Mouse (Mus musculus) forebrain, embryonic 14.5 days (tissue): ENCODE data around the gene 1700016D06Rik. TPM values are rescaled to one million over a fixed set of nuclear protein-coding genes. Genes with fewer than 3 reads are reported as not detected.

Experiments used
- ATAC-seq: fragments of 200-750 bp; cut with Nextera tagmentation; 2 replicates; pipeline ENCODE4 v1.8.0; 2017; ENCODE audit warnings: mild to moderate bottlenecking, moderate library complexity
- DNase-seq: peaks from one replicate; pipeline ENCODE4 v3.0.0-alpha.2; 2015; ENCODE audit warnings: low spot score
- H3K27ac ChIP-seq: fragments of 300-500 bp; sonication (generic); 2 replicates; pipeline ENCODE4 v1.5.1; 2014; ENCODE audit warnings: low read depth, mild to moderate bottlenecking, control low read depth, low read length, moderate library complexity
- H3K27me3 ChIP-seq: fragments of 300-500 bp; sonication (generic); replicated peaks from 2 replicates; pipeline ENCODE4 v1.6.1; 2014; ENCODE audit warnings: low read length, control low read depth, mixed read lengths; ENCODE audit not compliant: control insufficient read depth, insufficient read depth
- H3K36me3 ChIP-seq: fragments of 300-500 bp; sonication (generic); 2 replicates; pipeline ENCODE4 v1.6.1; 2014; ENCODE audit warnings: low read length, control low read depth; ENCODE audit not compliant: control insufficient read depth, insufficient read depth
- H3K4me1 ChIP-seq: fragments of 300-500 bp; sonication (generic); 2 replicates; pipeline ENCODE4 v1.6.1; 2014; ENCODE audit warnings: antibody characterized with exemption, low read length, control low read depth; ENCODE audit not compliant: control insufficient read depth, insufficient read depth
- H3K4me2 ChIP-seq: fragments of 300-500 bp; sonication (generic); 2 replicates; pipeline ENCODE4 v1.6.1; 2014; ENCODE audit warnings: mild to moderate bottlenecking, control low read depth, low read length
- H3K4me3 ChIP-seq: fragments of 300-500 bp; sonication (generic); 2 replicates; pipeline ENCODE4 v1.5.1; 2014; ENCODE audit warnings: low read depth, low read length, control low read depth
- H3K9ac ChIP-seq: fragments of 300-500 bp; sonication (generic); 2 replicates; pipeline ENCODE4 v1.6.1; 2014; ENCODE audit warnings: mild to moderate bottlenecking, low read length, control low read depth, moderate library complexity
- H3K9me3 ChIP-seq: fragments of 300-500 bp; sonication (generic); replicated peaks from 2 replicates; pipeline ENCODE4 v1.6.1; 2016; ENCODE audit warnings: low read length, control low read depth, mixed read lengths; ENCODE audit not compliant: control insufficient read depth
- WGBS: fragments of 180-500 bp; shearing (Covaris S2); extraction: QIAGEN DNeasy Blood & Tissue Kit; methylation state at CpG from one replicate; pipeline ENCODE4 v1.1.7; 2014; 5-methylcytosine and 5-hydroxymethylcytosine counted together
- polyA plus RNA-seq: library from polyadenylated mRNA; unstranded; fragments of >200 nt; fragmentation: Nextera tagmentation; extraction: Ambion mirVana; gene quantifications from 2 replicates; pipeline ENCODE4 v1.2.1, GENCODE M21; 2014

Gene 1700016D06Rik
- not detected in 2 replicates for polyA plus RNA-seq

DNA sequence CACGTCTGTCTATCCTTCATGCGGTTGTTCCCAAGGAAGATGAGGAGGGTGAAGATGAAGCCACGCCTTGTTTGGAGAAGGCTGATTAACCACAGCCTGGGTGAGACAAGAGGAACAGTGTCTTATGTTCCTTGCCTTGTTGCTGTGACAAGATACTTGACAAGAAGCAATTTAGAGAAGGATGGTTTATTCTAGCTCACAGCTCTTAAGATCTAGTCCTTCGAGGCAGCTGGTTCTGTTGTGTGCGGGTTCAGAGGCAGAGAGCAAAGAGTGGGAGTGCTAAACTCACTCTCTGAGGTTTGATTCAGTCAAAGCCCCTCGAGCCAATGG is at the start of gene 1700016D06Rik:
1700016D06Rik (minus strand) TSS at position 31 of the 330 bp plus-strand sequence.
- Histone ChIP-seq H3K36me3 (no peaks in the 10 kb centered on the region), H3K9me3 (no peaks in the 10 kb centered on the region), H3K4me1 (no peaks in the 10 kb centered on the region), H3K9ac (peak within 1 kb of the TSS; percentile 50; the same call in 1 of the 2 replicates), H3K27me3 (no peaks in the 10 kb centered on the region), H3K4me2 (peak within 1 kb of the TSS; percentile 43), H3K27ac (no peak within 1 kb of the TSS), H3K4me3 (peak within 1 kb of the TSS; percentile 16; the same call in 1 of the 2 replicates)
- ATAC-seq (no peak), DNase-seq (no peak)
- WGBS, result 70% methylated on average over 6 of the region's 6 CpGs

DNA sequence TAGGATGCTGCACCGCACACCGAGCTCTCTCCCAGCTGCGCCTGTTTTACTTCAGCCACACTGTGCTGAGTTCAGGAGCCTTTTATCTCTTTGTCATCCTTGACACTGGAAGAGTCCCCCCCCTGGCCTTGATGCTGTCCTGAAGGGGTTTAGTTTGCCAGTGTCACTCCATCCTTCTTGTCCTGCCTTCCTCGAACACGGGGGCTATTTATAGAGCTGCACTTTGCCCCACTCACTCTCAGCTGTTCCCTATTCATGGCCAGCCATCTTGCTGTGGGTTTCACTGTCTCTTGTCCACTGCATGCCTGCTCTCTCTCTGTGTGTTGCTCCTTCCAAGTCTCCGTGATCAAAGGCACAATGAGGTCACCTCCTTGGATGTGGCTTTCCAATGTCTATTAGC is 48.6 kb upstream of the 1700016D06Rik start:
- Histone ChIP-seq H3K27ac (no peak overlapping the region), H3K4me1 (no peaks in the 10 kb centered on the region), H3K4me2 (no peak overlapping the region), H3K4me3 (no peak overlapping the region), H3K27me3 (no peaks in the 10 kb centered on the region), H3K36me3 (no peaks in the 10 kb centered on the region), H3K9ac (no peak overlapping the region), H3K9me3 (no peaks in the 10 kb centered on the region)
- 74% methylated on average over 6 of the region's 6 CpGs for WGBS
- ATAC-seq (no peak), DNase-seq (no peak)

DNA sequence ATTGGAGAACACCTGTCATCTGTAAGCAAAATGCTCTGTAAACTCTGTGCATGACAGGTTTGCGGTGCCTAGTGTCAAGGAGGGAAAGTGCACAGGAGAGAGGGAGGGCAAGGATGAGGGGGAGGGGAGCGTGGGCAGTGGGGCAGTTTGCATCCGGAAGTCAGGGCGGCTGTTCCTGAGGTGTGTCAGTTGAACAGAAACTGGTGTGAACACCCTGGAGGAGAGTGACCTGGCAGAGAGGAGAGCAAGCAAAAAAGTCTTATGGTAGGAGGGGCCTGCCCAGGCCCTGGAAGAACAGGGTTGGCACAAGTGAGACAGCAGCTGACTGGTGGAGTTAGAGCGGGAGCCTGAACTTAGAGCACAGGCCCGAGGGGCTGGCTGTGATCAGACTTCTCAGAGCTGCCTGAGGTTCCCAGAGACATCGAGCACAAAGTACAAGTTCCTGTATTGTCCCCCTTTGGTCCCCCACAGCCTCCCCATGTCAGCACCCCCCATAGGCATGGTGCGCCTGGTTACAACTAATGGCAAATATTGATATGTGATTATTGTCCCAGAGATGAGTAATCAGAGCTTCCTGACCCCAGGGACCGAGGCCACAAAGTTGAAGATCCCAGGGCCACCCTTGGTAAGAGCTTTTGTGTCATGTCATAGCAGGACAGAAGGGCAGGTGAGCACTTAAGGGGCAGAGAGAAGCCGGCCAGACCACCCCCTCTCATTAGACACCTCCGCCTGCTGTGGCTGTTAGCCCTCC is 46.2 kb upstream of the 1700016D06Rik start:
- Histone ChIP-seq H3K9me3 (no peaks in the 10 kb centered on the region), H3K4me3 (no peak overlapping the region), H3K4me1 (no peaks in the 10 kb centered on the region), H3K4me2 (no peak overlapping the region), H3K36me3 (no peaks in the 10 kb centered on the region), H3K27me3 (no peaks in the 10 kb centered on the region), H3K9ac (no peak overlapping the region), H3K27ac (no peak overlapping the region)
- no peak for DNase-seq
- 90% methylated on average over 11 of the region's 11 CpGs for WGBS
- ATAC-seq, result no peak

DNA sequence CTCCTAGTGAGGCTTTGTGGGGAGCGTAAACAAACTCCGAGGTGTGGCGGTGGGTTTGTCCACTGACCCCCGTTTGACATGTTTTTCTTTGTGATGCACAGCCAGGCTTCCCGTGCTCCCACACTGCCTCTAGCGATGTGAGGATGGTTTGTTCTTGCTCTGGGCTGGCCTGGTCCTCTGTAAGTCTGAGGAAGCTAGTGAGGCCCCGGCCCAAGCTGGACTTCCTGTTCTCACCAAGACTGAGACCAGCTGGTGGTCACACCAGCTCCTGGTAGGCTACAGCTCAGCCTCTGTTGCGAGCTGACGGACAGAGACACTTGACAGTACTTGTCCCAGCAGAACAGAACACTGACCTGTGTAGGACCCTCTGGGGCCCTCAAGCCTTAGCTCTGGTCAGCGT is 42.7 kb upstream of the 1700016D06Rik start:
- DNase-seq, result no peak
- WGBS, result 82% methylated on average over 10 of the region's 10 CpGs

DNA sequence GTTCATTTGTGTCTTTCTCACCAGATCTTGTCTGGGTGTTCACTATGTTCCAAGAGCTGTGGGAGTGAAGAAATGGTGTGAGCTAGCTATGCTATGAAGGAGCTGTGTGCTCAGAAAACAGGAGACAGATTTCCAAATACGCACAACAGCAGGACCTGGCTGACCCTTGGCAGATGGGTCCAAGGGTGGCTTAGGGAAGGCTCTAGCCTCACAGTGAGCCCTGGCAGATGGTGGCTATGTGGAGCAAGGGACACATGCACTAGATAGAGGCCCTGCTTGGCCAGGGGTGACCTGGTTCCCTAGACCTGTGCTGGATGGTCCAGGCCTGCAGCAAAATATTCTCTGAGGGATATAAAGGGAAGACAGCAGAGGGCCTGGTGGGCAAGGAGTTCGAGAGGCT is 40.0 kb upstream of the 1700016D06Rik start:
- Histone ChIP-seq H3K36me3 (peaks cover 38% of the 10 kb centered on the region), H3K9ac (no peak overlapping the region), H3K4me1 (no peaks in the 10 kb centered on the region), H3K27ac (no peak overlapping the region), H3K4me3 (no peak overlapping the region), H3K9me3 (no peaks in the 10 kb centered on the region), H3K4me2 (no peak overlapping the region), H3K27me3 (no peaks in the 10 kb centered on the region)
- no peak for DNase-seq
- no peak for ATAC-seq
- WGBS, result 96% methylated on average over 2 of the region's 2 CpGs

More for the DNA sequence above, 42.7 kb upstream of the 1700016D06Rik start:
- H3K36me3 ChIP-seq, result peaks cover 22% of the 10 kb centered on the region
- no peak overlapping the region for H3K27ac ChIP-seq
- no peak for ATAC-seq
- no peaks in the 10 kb centered on the region for H3K9me3 ChIP-seq
- H3K4me1 ChIP-seq, result no peaks in the 10 kb centered on the region
- no peak overlapping the region for H3K4me2 ChIP-seq
- H3K27me3 ChIP-seq, result no peaks in the 10 kb centered on the region
- H3K9ac ChIP-seq, result no peak overlapping the region
- no peak overlapping the region for H3K4me3 ChIP-seq

- WGBS, result 85% methylated on average over 5 of the region's 5 CpGs
- H3K4me3 ChIP-seq, result no peak overlapping the region
- H3K27me3 ChIP-seq, result no peaks in the 10 kb centered on the region
- no peak overlapping the region for H3K4me2 ChIP-seq
- ATAC-seq (no peak), DNase-seq (no peak)
- H3K27ac ChIP-seq, result no peak overlapping the region
- no peak overlapping the region for H3K9ac ChIP-seq
- H3K4me1 ChIP-seq, result no peaks in the 10 kb centered on the region
- no peaks in the 10 kb centered on the region for H3K9me3 ChIP-seq
- H3K36me3 ChIP-seq, result peaks cover 53% of the 10 kb centered on the region
Observed at GRCm38 (mm10) chr8:11739082-11739481, 38.2 kb upstream of the 1700016D06Rik start.

DNA sequence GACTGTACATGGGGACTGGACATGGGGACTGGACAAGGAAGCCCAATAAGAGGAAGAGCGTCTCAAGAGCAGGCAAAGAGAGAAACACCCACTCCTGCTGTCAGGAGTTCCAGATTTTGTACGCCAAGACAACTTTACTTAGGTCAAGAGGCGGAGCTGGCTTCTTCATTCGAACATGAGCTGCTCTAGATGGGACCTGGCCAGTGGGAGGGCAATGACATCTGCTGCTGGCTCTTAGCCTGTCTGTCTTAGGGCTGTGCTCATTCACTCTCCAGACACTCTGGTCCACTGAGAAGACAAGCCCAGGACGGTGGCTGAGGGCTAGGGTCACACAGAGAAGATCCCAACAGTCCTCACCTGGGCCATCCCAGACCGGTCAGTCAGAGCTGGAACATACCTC is 36.2 kb upstream of the 1700016D06Rik start:
- H3K4me2 ChIP-seq, result no peak overlapping the region
- H3K9ac ChIP-seq, result no peak overlapping the region
- DNase-seq (no peak), ATAC-seq (no peak)
- H3K27ac ChIP-seq, result no peak overlapping the region
- WGBS, result 96% methylated on average over 6 of the region's 6 CpGs
- H3K9me3 ChIP-seq, result no peaks in the 10 kb centered on the region
- H3K36me3 ChIP-seq, result peaks cover 53% of the 10 kb centered on the region
- no peaks in the 10 kb centered on the region for H3K4me1 ChIP-seq
- no peaks in the 10 kb centered on the region for H3K27me3 ChIP-seq
- no peak overlapping the region for H3K4me3 ChIP-seq

DNA sequence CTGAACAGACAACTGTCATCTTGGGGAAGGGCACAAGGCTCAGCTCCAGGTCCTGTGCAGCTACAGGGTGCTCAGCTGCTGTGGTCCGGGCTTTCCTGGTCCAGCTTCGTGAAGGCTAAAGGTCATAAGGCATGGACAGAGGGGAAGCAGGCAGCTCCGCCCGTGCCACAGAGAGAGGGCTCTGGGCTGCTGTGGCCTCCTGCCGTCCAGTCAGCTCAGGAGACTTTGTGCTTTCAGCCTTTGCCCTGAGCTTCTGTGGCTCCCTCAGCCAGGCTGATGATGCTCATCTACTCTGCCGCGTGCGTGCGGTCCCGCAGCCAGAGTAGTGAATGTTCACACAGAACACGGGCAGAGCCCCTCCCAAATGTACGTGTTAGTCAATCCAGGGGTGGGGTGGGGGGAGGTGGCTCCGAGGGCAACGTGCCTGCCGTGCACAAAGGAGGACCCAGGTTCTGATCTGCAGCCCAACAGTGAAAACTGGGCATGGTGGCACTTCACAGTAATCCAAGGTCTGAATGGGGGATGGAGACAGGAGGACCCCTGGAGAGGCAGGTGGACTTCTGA is 34.9 kb upstream of the 1700016D06Rik start:
- WGBS, result 86% methylated on average over 15 of the region's 15 CpGs
- H3K4me2 ChIP-seq, result no peak overlapping the region
- H3K27me3 ChIP-seq, result no peaks in the 10 kb centered on the region
- H3K4me3 ChIP-seq, result no peak overlapping the region
- no peak for ATAC-seq
- H3K4me1 ChIP-seq, result peaks cover 4% of the 10 kb centered on the region; the same call in 1 of the 2 replicates
- no peaks in the 10 kb centered on the region for H3K9me3 ChIP-seq
- no peak overlapping the region for H3K9ac ChIP-seq
- H3K36me3 ChIP-seq, result peaks cover 54% of the 10 kb centered on the region
- DNase-seq, result no peak
- H3K27ac ChIP-seq, result no peak overlapping the region

- ATAC-seq (no peak), DNase-seq (no peak)
- Histone ChIP-seq H3K27ac (no peak overlapping the region), H3K9ac (peak overlapping the region; percentile 35), H3K36me3 (peaks cover 14% of the 10 kb centered on the region), H3K27me3 (no peaks in the 10 kb centered on the region), H3K4me2 (peak overlapping the region; percentile 73), H3K4me1 (peaks cover 20% of the 10 kb centered on the region), H3K9me3 (no peaks in the 10 kb centered on the region), H3K4me3 (peak overlapping the region; percentile 73)
- WGBS, result 67% methylated on average over 12 of the region's 12 CpGs
Observed at GRCm38 (mm10) chr8:11730271-11730940, 29.5 kb upstream of the 1700016D06Rik start.
